Mouse (Mus musculus): ENCODE results near the gene Il1rapl2.
"Not testable (repeated sequence)": the region's sequence is repeated elsewhere in the genome, so short reads cannot be mapped to it uniquely, and the experiment has no call there.

Il1rapl2 gene

GRCm38 (mm10) chrX:138170146-138170545 is 599.7 kb downstream of the Il1rapl2 start:
- no peak for DNase-seq (ENCODE audit: low spot score in 2 of 2)

DNA sequence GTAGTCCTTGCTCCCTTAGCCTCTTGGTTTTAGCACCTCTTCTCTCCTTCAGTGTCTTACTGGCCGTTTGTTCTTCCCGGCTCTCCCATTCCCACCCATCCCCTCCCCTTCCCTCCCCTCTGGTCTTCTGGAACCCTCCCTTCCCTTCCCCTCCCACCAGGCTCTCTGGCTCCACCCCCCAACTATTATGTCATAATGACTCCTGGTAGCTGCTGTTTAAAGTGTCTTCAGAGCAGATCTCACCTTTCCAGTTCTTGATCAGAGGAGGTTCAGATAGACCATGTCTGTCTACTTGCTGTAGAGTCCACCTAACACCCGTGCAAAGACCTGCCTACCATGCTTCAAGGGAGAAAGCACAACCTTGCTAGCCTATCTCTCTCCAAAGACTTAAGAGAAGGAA is 639.1 kb downstream of the Il1rapl2 start, which contains the start of gene Tex13a:
Gene Tex13a, minus strand, starts transcription at position 101 of the 400 bp plus-strand sequence.
- no peak for DNase-seq (ENCODE audit: low spot score in 2 of 2)

GRCm38 (mm10) chrX:138234626-138235025 is 664.2 kb downstream of the Il1rapl2 start:
- DNase-seq (ENCODE audit: low spot score in 2 of 2), result no peak

DNA sequence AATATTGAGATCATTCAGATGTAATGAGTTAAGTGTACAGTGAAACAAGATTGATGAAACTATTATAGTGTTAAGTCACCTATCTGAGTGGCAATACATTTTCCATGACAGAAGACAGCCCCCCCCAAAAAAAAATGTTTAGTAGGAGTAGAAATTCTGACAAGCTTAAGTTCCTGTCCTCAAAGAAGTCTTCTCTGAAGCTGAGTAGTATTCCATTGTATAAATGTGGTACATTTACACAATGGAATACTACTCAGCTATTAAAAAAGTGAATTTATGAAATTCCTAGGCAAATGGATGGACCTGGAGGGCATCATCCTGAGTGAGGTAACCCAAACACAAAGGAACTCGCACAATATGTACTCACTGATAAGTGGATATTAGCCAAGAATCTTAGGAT is 778.3 kb downstream of the Il1rapl2 start:
- not testable (repeated sequence) for DNase-seq (ENCODE audit: low spot score in 2 of 2)

DNA sequence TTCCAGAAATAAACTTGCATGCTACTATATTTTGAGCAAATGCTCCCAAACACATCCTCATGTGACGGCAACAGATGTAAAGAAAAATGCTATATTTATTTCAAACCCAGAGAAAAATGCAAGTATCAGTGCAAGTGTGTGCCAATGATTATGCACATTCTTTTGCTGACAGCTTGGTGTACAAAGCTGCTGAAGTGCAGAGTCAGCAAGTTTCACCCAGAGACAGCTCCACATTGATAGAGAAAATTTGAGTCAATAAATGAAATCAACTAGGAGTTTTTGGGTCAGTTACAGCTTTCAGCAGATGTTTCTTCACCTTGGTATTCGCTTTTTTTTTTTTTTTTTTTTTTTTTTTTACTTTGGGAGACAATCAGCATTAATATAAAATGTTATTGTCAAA is 863.4 kb downstream of the Il1rapl2 start:
- no peak for DNase-seq (ENCODE audit: low spot score in 2 of 2)

DNA sequence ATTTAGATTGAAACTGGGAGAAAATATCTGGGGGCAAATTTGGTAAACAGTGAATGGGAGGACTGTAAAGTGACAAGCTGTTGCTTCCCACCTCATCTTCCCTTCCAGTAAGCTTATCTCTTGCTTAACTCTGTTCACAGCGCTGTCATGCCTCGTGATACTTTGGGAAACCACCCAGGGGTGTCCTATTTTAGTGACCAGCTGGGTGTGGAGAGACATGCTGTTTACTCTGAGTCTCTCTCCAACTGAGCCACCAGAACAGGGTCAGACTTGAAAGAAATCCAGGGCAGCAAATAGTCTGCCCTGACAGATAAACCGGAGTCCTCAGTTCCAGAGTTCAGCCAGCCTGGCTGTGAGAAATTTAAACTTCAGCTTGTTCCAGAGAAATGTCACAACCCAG is 867.5 kb downstream of the Il1rapl2 start:
- no peak for DNase-seq (ENCODE audit: low spot score in 2 of 2)

GRCm38 (mm10) chrX:138449856-138450255 is 879.4 kb downstream of the Il1rapl2 start:
- DNase-seq (ENCODE audit: low spot score in 2 of 2), result no peak

DNA sequence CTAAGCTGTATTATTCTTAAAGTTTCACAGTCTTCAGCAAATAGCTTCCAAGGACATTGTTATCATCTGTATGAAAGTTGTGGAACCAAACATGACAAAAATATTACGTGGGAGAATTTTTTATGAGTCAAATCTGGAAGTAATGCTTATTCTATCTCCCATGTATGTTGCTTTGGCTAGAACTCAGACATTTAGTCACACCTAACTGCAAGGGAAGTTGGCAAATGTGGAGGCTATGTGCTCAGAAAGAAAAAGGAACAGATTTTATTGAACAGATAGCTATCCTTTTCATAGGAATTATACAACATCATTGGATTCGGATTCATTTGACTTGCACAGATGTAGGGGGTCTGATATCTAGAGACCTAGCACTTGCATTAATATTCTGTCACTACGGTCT is 908.1 kb downstream of the Il1rapl2 start:
- DNase-seq (ENCODE audit: low spot score in 2 of 2), result no peak

DNA sequence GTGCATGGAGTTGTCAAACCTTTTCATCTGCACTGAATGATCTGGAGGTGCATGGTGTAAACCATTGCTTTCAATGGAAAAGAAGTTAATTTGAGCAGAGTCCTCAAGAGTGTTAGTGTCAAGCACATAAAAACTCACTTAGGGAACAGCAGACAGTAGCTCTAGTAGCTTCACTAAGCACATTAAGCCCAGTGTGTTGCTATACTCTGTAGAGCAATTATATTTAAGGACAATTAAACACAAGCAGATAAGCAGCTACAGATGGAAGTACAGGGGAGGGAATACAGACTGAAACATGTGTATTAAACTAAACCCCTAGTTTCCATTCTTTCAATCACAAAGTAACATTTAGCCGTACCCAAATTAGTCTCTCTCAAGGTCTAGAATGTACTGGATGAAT is 930.1 kb downstream of the Il1rapl2 start:
- DNase-seq (ENCODE audit: low spot score in 2 of 2), result no peak

- DNase-seq (ENCODE audit: low spot score in 2 of 2), result no peak
Measured at GRCm38 (mm10) chrX:138505049-138505448, 934.6 kb downstream of the Il1rapl2 start.

GRCm38 (mm10) chrX:138620106-138620505 is 1049.7 kb downstream of the Il1rapl2 start:
- DNase-seq (ENCODE audit: low spot score in 2 of 2), result no peak

DNA sequence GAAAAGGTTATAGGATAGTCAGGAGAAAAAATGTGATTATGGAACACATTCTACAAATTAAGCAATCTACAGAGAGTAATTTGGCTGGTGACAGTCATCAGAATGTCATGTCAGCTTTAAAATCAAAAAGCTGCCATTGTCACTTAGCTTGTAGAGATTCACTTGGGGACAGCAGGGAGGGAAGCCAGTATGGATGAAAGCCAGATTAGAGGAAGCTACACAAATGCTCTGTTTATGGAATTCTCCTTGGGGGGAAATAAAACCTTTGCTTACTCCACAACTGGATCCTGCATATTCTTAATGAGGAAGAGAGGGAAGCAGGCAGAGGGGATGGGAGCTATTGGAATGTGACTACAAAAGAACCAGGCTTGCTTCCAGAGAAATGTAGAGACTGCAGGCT is 1054.9 kb downstream of the Il1rapl2 start:
- no peak for DNase-seq (ENCODE audit: low spot score in 2 of 2)

DNA sequence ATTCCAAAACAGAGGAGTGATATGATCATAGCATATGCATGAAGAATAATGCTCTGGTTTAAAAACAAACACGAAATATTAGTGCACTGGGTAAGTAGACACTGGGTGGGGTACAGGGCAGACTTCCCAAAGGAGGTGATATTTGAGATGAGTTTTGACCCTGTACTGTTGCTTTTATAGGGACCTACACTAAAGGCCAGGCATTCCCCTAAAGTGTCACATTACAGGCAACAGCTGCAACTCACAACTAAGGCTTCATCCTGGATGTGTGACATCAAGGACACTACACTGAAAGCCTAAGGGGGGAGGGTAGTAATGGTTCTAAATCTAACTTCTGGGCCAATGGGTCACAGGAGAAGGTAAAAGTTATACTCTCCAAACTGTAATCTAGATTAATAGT is 1152.0 kb downstream of the Il1rapl2 start:
- DNase-seq (ENCODE audit: low spot score in 2 of 2), result no peak

GRCm38 (mm10) chrX:138800958-138801357 is 1230.5 kb downstream of the Il1rapl2 start:
- DNase-seq (ENCODE audit: low spot score in 2 of 2), result no peak

- no peak for DNase-seq (ENCODE audit: low spot score in 2 of 2)
Measured at GRCm38 (mm10) chrX:138831876-138832275, 1261.5 kb downstream of the Il1rapl2 start.

DNA sequence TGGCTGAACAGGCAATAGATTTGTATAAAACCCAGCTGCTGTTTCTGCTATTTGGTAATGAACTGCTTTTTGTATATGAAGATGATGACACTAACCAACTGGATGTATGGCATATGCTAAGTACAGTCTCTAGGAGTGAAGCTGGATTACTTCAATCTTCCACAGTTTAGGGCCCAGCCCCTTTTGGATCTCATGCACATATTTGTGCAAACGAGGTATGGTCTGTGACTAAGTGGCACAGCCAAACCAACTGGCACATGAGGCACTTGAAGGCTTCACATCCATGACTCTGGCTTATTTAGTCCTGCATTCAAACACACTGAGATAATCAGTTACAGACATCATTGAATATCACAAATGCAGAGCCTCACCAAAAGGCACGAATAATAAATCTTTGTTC is 1263.5 kb downstream of the Il1rapl2 start:
- no peak for DNase-seq (ENCODE audit: low spot score in 2 of 2)

- no peak for DNase-seq (ENCODE audit: low spot score in 2 of 2)
Measured at GRCm38 (mm10) chrX:138838381-138838780, 1268.0 kb downstream of the Il1rapl2 start.
